Mouse (Mus musculus): ENCODE measurements at regions not wholly inside any gene's neighbourhood (a gene's known extent, or its start where the extent isn't known, plus 50 kb on each side); places are given as distances from the start of the nearest gene placed in this dataset.

- 71% methylated on average over 3 of the region's 3 CpGs for WGBS
- Histone ChIP-seq H3K4me3 (no peak overlapping the region), H3K27ac (replicated peaks) (no peak overlapping the region), H3K4me1 (no peaks in the 10 kb centered on the region), H3K36me3 (replicated peaks) (no peaks in the 10 kb centered on the region), H3K27me3 (replicated peaks; ENCODE audit: low read depth, poor library complexity, severe bottlenecking) (no peaks in the 10 kb centered on the region), H3K9me3 (no peaks in the 10 kb centered on the region)
- no peak for DNase-seq (ENCODE audit: low spot score)
Measured at GRCm38 (mm10) chr3:39397255-39397654, 510.5 kb downstream of the Fat4 start.

GRCm38 (mm10) chr3:39397677-39398076 is 510.9 kb downstream of the Fat4 start:
- Histone ChIP-seq H3K36me3 (replicated peaks) (no peaks in the 10 kb centered on the region), H3K27ac (replicated peaks) (no peak overlapping the region), H3K27me3 (replicated peaks; ENCODE audit: low read depth, poor library complexity, severe bottlenecking) (no peaks in the 10 kb centered on the region), H3K4me3 (no peak overlapping the region), H3K9me3 (no peaks in the 10 kb centered on the region), H3K4me1 (no peaks in the 10 kb centered on the region)
- no peak for DNase-seq (ENCODE audit: low spot score)
- WGBS = 95% methylated on average over 2 of the region's 2 CpGs

DNA sequence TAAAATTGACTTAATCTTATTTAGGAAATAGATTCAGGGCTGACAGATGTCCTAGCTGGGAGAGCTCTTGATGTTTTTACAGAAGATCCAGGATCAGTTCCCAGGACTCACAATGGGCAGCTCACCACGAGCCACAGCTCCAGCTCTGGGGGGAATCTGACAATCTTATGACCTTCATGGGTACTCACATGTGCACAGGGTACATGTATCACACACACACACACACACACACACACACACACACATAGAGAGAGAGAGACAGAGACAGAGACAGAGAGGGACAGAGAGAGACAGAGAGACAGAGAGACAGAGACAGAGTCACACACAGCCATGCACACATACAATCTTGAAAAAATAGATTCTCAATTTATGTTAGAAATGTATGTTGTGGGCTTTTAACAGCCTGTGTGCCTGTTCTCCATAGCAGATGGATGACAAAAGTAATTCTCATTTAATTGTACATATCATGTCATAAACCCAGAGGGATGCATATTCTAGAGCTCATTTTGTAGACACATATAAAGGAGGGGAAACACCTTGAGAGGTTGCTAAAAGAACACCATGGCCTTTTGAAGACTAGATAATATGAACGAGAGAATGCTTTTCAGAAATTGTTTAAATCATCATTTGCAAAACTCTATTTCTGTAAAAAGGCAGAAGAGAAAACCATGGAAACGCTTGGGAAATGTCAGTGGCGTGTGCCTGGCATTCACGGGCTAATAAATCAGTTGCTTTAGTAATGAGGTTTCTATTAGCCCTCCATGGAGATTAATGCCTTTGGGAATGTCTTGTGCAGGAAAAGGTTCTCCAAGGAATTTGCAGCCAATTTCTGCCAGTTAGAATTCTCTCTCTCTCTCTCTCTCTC is 538.3 kb downstream of the Fat4 start:
- DNase-seq (ENCODE audit: low spot score) = no peak

DNA sequence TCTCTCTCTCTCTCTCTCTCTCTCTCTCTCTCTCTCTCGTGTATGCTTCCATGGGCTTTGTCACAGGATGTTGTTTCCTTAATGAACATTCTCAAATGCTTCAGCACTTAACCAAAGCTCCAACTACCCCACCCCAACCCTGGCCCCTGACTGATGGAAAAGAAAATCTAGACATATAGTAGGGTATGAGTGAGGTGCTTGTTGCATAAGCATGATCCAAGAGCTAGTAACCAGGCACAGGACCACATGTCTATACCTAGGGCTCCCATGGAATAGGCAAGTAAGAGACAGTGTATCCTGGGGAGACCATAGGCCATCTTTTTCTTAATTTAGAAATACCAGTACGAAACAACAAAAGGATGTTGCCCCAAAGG is 538.9 kb downstream of the Fat4 start:
- no peak for DNase-seq (ENCODE audit: low spot score)
- no peaks in the 10 kb centered on the region for H3K27me3 ChIP-seq (replicated peaks; ENCODE audit: low read depth, poor library complexity, severe bottlenecking)
- no peaks in the 10 kb centered on the region for H3K4me1 ChIP-seq
- H3K4me3 ChIP-seq = no peak overlapping the region
- 70% methylated on average over 2 of the region's 2 CpGs for WGBS
- no peaks in the 10 kb centered on the region for H3K9me3 ChIP-seq
- no peak overlapping the region for H3K27ac ChIP-seq (replicated peaks)
- H3K36me3 ChIP-seq (replicated peaks) = no peaks in the 10 kb centered on the region

More for the DNA sequence above, 538.3 kb downstream of the Fat4 start:
- H3K9me3 ChIP-seq = no peaks in the 10 kb centered on the region
- no peak overlapping the region for H3K27ac ChIP-seq (replicated peaks)
- H3K36me3 ChIP-seq (replicated peaks) = no peaks in the 10 kb centered on the region
- H3K4me3 ChIP-seq = no peak overlapping the region
- H3K27me3 ChIP-seq (replicated peaks; ENCODE audit: low read depth, poor library complexity, severe bottlenecking) = no peaks in the 10 kb centered on the region
- no peaks in the 10 kb centered on the region for H3K4me1 ChIP-seq
- 82% methylated on average over 5 of the region's 5 CpGs for WGBS

- peak; percentile 47 for DNase-seq (ENCODE audit: low spot score)
- H3K9me3 ChIP-seq = no peaks in the 10 kb centered on the region
- no peaks in the 10 kb centered on the region for H3K27me3 ChIP-seq (replicated peaks; ENCODE audit: low read depth, poor library complexity, severe bottlenecking)
- H3K27ac ChIP-seq (replicated peaks) = no peak overlapping the region
- H3K4me3 ChIP-seq = no peak overlapping the region
- H3K4me1 ChIP-seq = no peaks in the 10 kb centered on the region
- no peaks in the 10 kb centered on the region for H3K36me3 ChIP-seq (replicated peaks)
- WGBS = 74% methylated on average over 10 of the region's 10 CpGs
Measured at GRCm38 (mm10) chr3:39443328-39443727, 556.6 kb downstream of the Fat4 start.

- Histone ChIP-seq H3K36me3 (replicated peaks) (no peaks in the 10 kb centered on the region), H3K27ac (replicated peaks) (no peak overlapping the region), H3K27me3 (replicated peaks; ENCODE audit: low read depth, poor library complexity, severe bottlenecking) (no peaks in the 10 kb centered on the region), H3K4me3 (no peak overlapping the region), H3K4me1 (peaks cover 6% of the 10 kb centered on the region; the same call in 1 of the 2 replicates), H3K9me3 (no peaks in the 10 kb centered on the region)
- DNase-seq (ENCODE audit: low spot score) = no peak
Measured at GRCm38 (mm10) chr3:39455650-39456049, 568.9 kb downstream of the Fat4 start.

DNA sequence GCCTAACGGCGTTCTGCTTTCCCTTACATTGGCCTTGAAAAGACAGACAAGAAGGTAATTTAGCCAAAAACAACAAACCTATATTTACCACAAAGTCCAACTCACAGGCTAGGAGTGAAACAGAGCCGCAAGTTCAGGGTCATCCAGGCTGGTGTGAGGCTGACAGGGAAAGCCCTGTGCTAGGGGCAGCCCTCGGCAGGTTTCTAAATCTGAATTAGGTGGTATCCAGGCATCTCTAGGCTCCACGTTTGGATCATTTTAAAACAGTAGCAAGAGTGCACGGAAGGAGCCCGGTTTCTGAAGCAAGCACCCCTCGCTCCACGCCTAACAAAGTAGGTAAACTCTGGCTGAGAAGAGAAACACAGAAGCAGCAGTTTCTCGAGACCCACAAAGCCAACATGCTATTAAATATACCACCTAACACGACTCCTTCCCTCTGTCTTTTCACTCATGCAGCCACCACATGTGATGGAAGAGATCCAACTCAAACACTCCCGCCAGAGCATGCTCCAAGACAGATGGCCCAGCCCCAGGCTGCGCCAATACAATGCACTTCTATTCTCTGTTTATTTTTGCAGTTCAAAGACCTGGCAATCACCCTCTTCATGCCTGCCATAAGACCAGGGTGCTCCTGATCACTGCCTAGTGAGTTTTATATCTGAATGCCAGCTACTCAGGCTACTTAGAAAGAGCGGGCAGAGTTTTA is 573.6 kb downstream of the Fat4 start:
- Histone ChIP-seq H3K27me3 (replicated peaks; ENCODE audit: low read depth, poor library complexity, severe bottlenecking) (no peaks in the 10 kb centered on the region), H3K4me1 (peaks cover 6% of the 10 kb centered on the region; the same call in 1 of the 2 replicates), H3K4me3 (no peak overlapping the region), H3K9me3 (no peaks in the 10 kb centered on the region), H3K36me3 (replicated peaks) (no peaks in the 10 kb centered on the region), H3K27ac (replicated peaks) (peak overlapping the region; percentile 70)
- DNase-seq (ENCODE audit: low spot score) = peak; percentile 42
- WGBS = 69% methylated on average over 14 of the region's 14 CpGs

DNA sequence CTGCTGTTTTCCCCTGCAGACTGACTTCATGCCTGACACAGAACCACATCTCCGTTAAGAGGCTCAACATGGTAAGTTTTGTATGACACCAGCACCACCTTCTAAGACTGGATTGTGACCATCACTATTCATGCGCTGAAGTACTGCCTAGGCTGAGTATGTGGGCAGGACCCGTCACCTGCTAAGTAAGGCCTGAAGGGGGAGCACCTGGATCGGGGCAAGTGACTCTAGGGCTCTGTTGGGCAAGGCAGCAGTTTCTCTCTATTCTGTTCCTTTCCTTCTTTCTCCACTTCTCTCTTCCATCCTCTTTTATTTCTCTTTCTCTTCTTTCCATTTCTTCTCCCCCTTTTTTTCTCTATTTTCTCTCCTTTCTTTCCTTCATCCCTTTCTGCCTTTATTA is 574.8 kb downstream of the Fat4 start:
- H3K4me1 ChIP-seq = peaks cover 6% of the 10 kb centered on the region; the same call in 1 of the 2 replicates
- no peaks in the 10 kb centered on the region for H3K36me3 ChIP-seq (replicated peaks)
- H3K27me3 ChIP-seq (replicated peaks; ENCODE audit: low read depth, poor library complexity, severe bottlenecking) = no peaks in the 10 kb centered on the region
- no peak overlapping the region for H3K27ac ChIP-seq (replicated peaks)
- H3K9me3 ChIP-seq = no peaks in the 10 kb centered on the region
- no peak overlapping the region for H3K4me3 ChIP-seq
- 90% methylated on average over 4 of the region's 4 CpGs for WGBS
- DNase-seq (ENCODE audit: low spot score) = no peak

DNA sequence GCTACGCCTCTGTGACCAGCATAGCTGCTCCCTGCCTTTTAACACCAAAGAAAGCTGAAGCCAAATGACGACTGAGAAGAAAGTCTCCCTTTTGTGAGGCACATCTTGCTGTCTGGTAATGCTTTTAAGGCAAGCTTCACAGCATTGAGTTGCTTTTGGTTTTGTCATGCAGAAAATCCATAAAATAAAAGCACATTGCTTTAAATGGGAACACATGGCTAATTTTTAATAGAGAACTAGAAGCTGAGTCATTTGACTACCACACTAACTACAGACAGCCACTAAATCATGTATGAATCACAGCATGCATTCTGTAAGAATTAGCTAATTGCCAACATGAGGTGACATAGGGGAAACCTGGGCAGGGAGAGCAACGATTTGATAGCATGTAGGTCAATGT is 579.1 kb downstream of the Fat4 start:
- no peaks in the 10 kb centered on the region for H3K27me3 ChIP-seq (replicated peaks; ENCODE audit: low read depth, poor library complexity, severe bottlenecking)
- no peak overlapping the region for H3K4me3 ChIP-seq
- WGBS = 75% methylated on average over 3 of the region's 3 CpGs
- H3K4me1 ChIP-seq = no peaks in the 10 kb centered on the region
- H3K27ac ChIP-seq (replicated peaks) = no peak overlapping the region
- no peaks in the 10 kb centered on the region for H3K9me3 ChIP-seq
- no peak for DNase-seq (ENCODE audit: low spot score)
- H3K36me3 ChIP-seq (replicated peaks) = no peaks in the 10 kb centered on the region

DNA sequence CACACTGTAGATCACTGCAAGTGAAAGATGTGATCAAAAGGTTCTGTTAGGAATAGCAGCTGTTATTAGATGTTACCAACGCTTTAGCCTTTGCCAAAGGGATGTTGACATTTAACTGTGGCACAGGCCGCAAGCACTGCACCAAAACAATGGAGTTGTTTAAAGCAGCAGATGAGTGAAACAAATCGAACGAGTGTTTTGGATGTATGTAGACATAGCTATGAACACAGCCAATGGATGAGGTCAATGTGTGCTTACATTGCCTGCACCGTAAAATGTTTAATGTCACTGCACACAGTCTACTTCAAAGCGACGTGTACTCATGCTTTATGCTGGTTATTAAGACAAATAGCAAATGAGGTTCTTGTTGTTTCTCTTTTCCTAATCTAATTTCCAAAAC is 602.7 kb downstream of the Fat4 start:
- DNase-seq (ENCODE audit: low spot score) = no peak
- no peaks in the 10 kb centered on the region for H3K27me3 ChIP-seq (replicated peaks; ENCODE audit: low read depth, poor library complexity, severe bottlenecking)
- H3K27ac ChIP-seq (replicated peaks) = no peak overlapping the region
- H3K9me3 ChIP-seq = no peaks in the 10 kb centered on the region
- H3K4me1 ChIP-seq = no peaks in the 10 kb centered on the region
- WGBS = 85% methylated on average over 7 of the region's 7 CpGs
- H3K36me3 ChIP-seq (replicated peaks) = no peaks in the 10 kb centered on the region
- H3K4me3 ChIP-seq = no peak overlapping the region

DNA sequence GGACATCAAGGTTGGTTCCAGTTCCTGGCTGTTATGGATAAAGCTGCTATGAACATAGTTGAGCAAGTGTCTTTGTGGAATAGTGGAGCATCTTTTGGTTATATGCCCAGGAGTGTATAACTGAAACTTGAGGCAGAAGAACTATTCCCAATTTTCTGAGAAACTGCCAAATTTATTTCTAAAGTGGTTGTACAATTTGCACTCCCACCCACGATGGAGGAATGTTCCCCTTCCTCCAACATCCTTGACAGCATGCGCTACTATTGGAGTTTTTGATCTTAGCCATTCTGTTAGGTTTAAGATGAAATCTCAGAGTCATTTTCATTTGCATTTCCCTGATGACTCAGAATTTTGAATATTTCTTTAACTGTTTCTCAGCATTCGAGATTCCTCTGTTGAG is 607.6 kb downstream of the Fat4 start:
- H3K9me3 ChIP-seq = no peaks in the 10 kb centered on the region
- no peaks in the 10 kb centered on the region for H3K27me3 ChIP-seq (replicated peaks; ENCODE audit: low read depth, poor library complexity, severe bottlenecking)
- H3K27ac ChIP-seq (replicated peaks) = no peak overlapping the region
- H3K4me3 ChIP-seq = no peak overlapping the region
- no peak for DNase-seq (ENCODE audit: low spot score)
- H3K4me1 ChIP-seq = no peaks in the 10 kb centered on the region
- 91% methylated on average over 3 of the region's 3 CpGs for WGBS
- H3K36me3 ChIP-seq (replicated peaks) = no peaks in the 10 kb centered on the region

DNA sequence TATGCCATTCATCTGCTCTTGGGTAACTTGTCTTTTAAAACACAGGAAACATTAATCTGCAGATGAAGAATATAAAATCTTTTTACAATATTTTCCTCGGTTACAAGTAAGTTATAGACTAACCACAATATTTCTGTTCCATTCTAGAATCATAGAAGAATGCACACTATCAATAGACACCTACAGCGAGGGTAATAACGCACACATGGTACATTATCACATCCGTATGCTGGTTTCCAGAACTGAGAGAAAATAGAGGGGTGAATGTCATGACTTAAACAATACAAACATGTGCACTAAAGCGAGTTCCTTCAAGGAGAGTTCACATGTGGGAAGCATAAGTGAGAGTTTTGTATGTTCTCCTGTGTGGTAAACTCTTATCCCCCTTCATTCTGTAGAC is 641.3 kb downstream of the Fat4 start:
- WGBS = 92% methylated on average over 5 of the region's 5 CpGs
- DNase-seq (ENCODE audit: low spot score) = no peak
- Histone ChIP-seq H3K27me3 (replicated peaks; ENCODE audit: low read depth, poor library complexity, severe bottlenecking) (no peaks in the 10 kb centered on the region), H3K36me3 (replicated peaks) (no peaks in the 10 kb centered on the region), H3K27ac (replicated peaks) (no peak overlapping the region), H3K4me3 (no peak overlapping the region), H3K9me3 (no peaks in the 10 kb centered on the region), H3K4me1 (peaks cover 4% of the 10 kb centered on the region)

DNA sequence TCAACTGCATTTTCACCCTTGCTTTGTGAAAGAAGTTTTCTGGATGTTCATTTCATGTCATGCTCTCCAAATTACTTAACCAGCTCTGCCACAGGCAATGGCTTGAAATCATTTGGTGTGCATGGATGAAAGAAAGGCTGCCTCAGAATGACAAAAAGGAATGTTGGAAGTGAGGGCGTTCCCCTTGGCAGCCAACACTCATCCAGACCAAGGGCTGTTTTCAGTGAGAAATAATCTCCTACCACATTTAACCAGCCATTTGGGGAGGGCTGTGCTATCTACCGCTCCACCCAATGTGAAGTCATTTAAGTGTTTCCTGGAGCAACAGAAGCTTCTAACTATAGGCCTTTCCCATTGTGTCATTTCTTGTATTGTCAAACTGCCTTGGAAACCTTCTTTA is 650.8 kb downstream of the Fat4 start:
- H3K36me3 ChIP-seq (replicated peaks) = no peaks in the 10 kb centered on the region
- H3K4me3 ChIP-seq = no peak overlapping the region
- no peak for DNase-seq (ENCODE audit: low spot score)
- H3K27me3 ChIP-seq (replicated peaks; ENCODE audit: low read depth, poor library complexity, severe bottlenecking) = no peaks in the 10 kb centered on the region
- no peaks in the 10 kb centered on the region for H3K9me3 ChIP-seq
- no peaks in the 10 kb centered on the region for H3K4me1 ChIP-seq
- no peak overlapping the region for H3K27ac ChIP-seq (replicated peaks)
- WGBS = 84% methylated on average over 2 of the region's 2 CpGs

All from embryonic facial prominence, embryonic 10.5 days (tissue).